16 mouse cellular contexts compared by ENCODE assay signal in the genomic region with DNA sequence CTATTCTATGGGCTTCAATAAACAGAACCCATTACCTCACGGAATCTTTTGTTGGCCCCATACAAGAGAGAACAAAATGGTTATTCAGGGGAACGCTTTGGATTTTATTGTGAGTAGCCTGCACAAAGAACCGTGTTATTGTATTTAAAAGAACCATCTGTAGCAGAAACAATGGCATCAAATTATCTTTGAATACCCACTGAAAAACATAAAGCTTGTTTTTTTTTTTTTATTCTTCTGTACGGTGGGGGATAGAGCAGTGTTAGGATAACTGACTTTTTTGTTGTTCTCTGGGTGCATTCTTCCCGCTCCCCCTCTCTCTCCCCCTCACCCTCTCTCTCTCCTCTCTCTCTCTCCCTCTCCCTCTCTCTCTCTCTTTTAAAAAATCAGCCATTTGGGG. TPM values are rescaled to one million over a fixed set of nuclear protein-coding genes. Genes with fewer than 3 reads are reported as not detected.
DNase-seq lines count a peak whose midpoint lies in the region; ATAC-seq and TF ChIP-seq lines count a peak whose summit lies in the region.
"Had no signal": no experiment of that assay in that cellular context is flagged by ENCODE, and none has a peak within 500 bp of the region (broad histone marks: within the 10 kb centered on the region; RNA-seq: fewer than 3 reads in every experiment).

No protein-coding gene starts in this region.

- intact Hi-C loops in left cerebral cortex, adult 2 months (cut with DNase I): loop anchor here (2.0 to 5.0 kb wide), 4 partner anchors 66 to 681 kb away; no protein-coding TSS in a partner anchor

- peaks cover 19% of the 10 kb centered on the region for H3K4me1 ChIP-seq in forebrain, embryonic 14.5 days (ENCODE audit: control insufficient read depth, insufficient read depth, low read length)
- H3K4me1 ChIP-seq in midbrain, embryonic 10.5 days: peaks cover 63% of the 10 kb centered on the region
- peaks cover 36% of the 10 kb centered on the region for H3K4me1 ChIP-seq in olfactory bulb, adult 2 months (ENCODE audit: control insufficient read depth, insufficient read depth, low read length)
- H3K4me1 ChIP-seq in intestine, postnatal 0 days (replicated peaks; ENCODE audit: control insufficient read depth, insufficient read depth, low read length): no peaks in the 10 kb centered on the region

- peak overlapping the region; percentile 88 for H3K4me2 ChIP-seq in forebrain, embryonic 14.5 days (ENCODE audit: low read length)
- no peak overlapping the region for H3K4me2 ChIP-seq in intestine, postnatal 0 days (replicated peaks; ENCODE audit: low read depth)
- H3K4me2 ChIP-seq: kidney, embryonic 15.5 days; limb, embryonic 12.5 days had no signal

- no peak for TF ChIP-seq CTCF in left cerebral cortex, adult 2 months (IDR thresholded peaks at IDR 0.05)
- TF ChIP-seq CTCF in olfactory bulb, adult 2 months (IDR thresholded peaks at IDR 0.05; ENCODE audit: insufficient read depth, low read depth, low read length): no peak
- no peak for TF ChIP-seq CTCF in intestine, postnatal 0 days (IDR thresholded peaks at IDR 0.05; ENCODE audit: low read depth)

- WGBS in forebrain, embryonic 14.5 days: 4% methylated on average over 5 of the region's 5 CpGs
- WGBS in midbrain, embryonic 10.5 days: 11% methylated on average over 5 of the region's 5 CpGs
- WGBS in olfactory bulb, adult 2 months: 21% methylated on average over 5 of the region's 5 CpGs
- WGBS in intestine, postnatal 0 days: 38% methylated on average over 5 of the region's 5 CpGs

- ATAC-seq in forebrain, embryonic 14.5 days: no peak
- ATAC-seq in monocyte, adult 5-6 weeks (replicated peaks; ENCODE audit: insufficient number of reproducible peaks, low FRiP score, low TSS enrichment, poor library complexity, severe bottlenecking): no peak
- no peak for ATAC-seq in intestine, postnatal 0 days
- ATAC-seq: activated CD4-positive, CD25-positive, alpha-beta regulatory T cell, adult 4 months had no signal

- H3K9me3 ChIP-seq in forebrain, embryonic 14.5 days (replicated peaks; ENCODE audit: control insufficient read depth, low read length): no peaks in the 10 kb centered on the region
- H3K9me3 ChIP-seq in midbrain, embryonic 10.5 days (replicated peaks): no peaks in the 10 kb centered on the region
- no peaks in the 10 kb centered on the region for H3K9me3 ChIP-seq in intestine, postnatal 0 days (ENCODE audit: control insufficient read depth)
- H3K9me3 ChIP-seq: kidney, embryonic 15.5 days; limb, embryonic 12.5 days had no signal

- no peaks in the 10 kb centered on the region for H3K36me3 ChIP-seq in forebrain, embryonic 14.5 days (ENCODE audit: control insufficient read depth, insufficient read depth, low read length)
- H3K36me3 ChIP-seq in midbrain, embryonic 10.5 days: no peaks in the 10 kb centered on the region
- no peaks in the 10 kb centered on the region for H3K36me3 ChIP-seq in intestine, postnatal 0 days (ENCODE audit: control insufficient read depth, insufficient read depth)
- H3K36me3 ChIP-seq: kidney, embryonic 15.5 days; limb, embryonic 12.5 days had no signal

- no peaks in the 10 kb centered on the region for H3K27me3 ChIP-seq in forebrain, embryonic 14.5 days (replicated peaks; ENCODE audit: control insufficient read depth, insufficient read depth, low read length)
- peaks cover 68% of the 10 kb centered on the region for H3K27me3 ChIP-seq in midbrain, embryonic 10.5 days (ENCODE audit: low read depth, poor library complexity, severe bottlenecking)
- H3K27me3 ChIP-seq in intestine, postnatal 0 days (replicated peaks; ENCODE audit: control insufficient read depth, insufficient read depth, low read length): peaks cover 58% of the 10 kb centered on the region

- no peak for DNase-seq in left cerebral cortex, adult 2 months (ENCODE audit: extremely low spot score in 1 of 2, low spot score in 2 of 2)
- no peak for DNase-seq in left cerebral cortex, adult 11 months (ENCODE audit: low spot score)
- peak; percentile 70 for DNase-seq in forebrain, embryonic 14.5 days (ENCODE audit: low spot score)
- no peak for DNase-seq in midbrain, embryonic 10.5 days (ENCODE audit: low spot score)
- DNase-seq in urinary bladder, adult 2 months (ENCODE audit: low spot score): no peak
- DNase-seq: lung, adult 18-20 months had no signal

- H3K9ac ChIP-seq in forebrain, embryonic 14.5 days (ENCODE audit: low read length): peak overlapping the region; percentile 89
- no peak overlapping the region for H3K9ac ChIP-seq in intestine, postnatal 0 days (ENCODE audit: low read depth, low read length)
- H3K9ac ChIP-seq: kidney, embryonic 15.5 days; limb, embryonic 12.5 days had no signal

- no peak for TF ChIP-seq POLR2A in olfactory bulb, adult 2 months (IDR thresholded peaks at IDR 0.05; ENCODE audit: insufficient read depth, low read depth, low read length)

- peak overlapping the region; percentile 84; the same call in 1 of the 2 replicates for H3K27ac ChIP-seq in left cerebral cortex, adult 2 months
- peak overlapping the region; percentile 94 for H3K27ac ChIP-seq in forebrain, embryonic 14.5 days (ENCODE audit: low read depth, low read length)
- H3K27ac ChIP-seq in midbrain, embryonic 10.5 days (replicated peaks): peak overlapping the region; percentile 93
- H3K27ac ChIP-seq in olfactory bulb, adult 2 months (ENCODE audit: insufficient read depth, low read depth, low read length): peak overlapping the region; percentile 94
- H3K27ac ChIP-seq in intestine, postnatal 0 days (ENCODE audit: low read depth, low read length): no peak overlapping the region
- H3K27ac ChIP-seq: kidney, embryonic 15.5 days; limb, embryonic 12.5 days had no signal

- peak overlapping the region; percentile 38 for H3K4me3 ChIP-seq in left cerebral cortex, adult 2 months
- H3K4me3 ChIP-seq in forebrain, embryonic 14.5 days (ENCODE audit: low read depth, low read length): peak overlapping the region; percentile 37
- peak overlapping the region; percentile 61 for H3K4me3 ChIP-seq in midbrain, embryonic 10.5 days
- H3K4me3 ChIP-seq in olfactory bulb, adult 2 months (ENCODE audit: insufficient read depth, low read depth, low read length): peak overlapping the region; percentile 54
- H3K4me3 ChIP-seq in intestine, postnatal 0 days (ENCODE audit: low read depth, low read length): no peak overlapping the region
- H3K4me3 ChIP-seq: kidney, embryonic 15.5 days; limb, embryonic 12.5 days; megakaryocyte, embryonic 14.5 days had no signal

RNA-seq across cellular contexts. Expression of gene Sox2, which starts 12.3 kb away (rescaled TPM):
- total RNA-seq in left cerebral cortex, adult 2 months (2021): 10 to 100 TPM; 37.8 to 38.2 TPM
- polyA plus RNA-seq in forebrain, embryonic 14.5 days (2014; fragmentation: Nextera tagmentation; extraction: Ambion mirVana): 26.6 and 32.0 TPM in 2 replicates
- 28.8 and 31.9 TPM in 2 replicates for polyA plus RNA-seq in midbrain, embryonic 10.5 days (2016; fragmentation: Nextera tagmentation; extraction: Ambion mirVana)
- not detected in 2 replicates for polyA plus RNA-seq in olfactory bulb, adult 2 months (2012; ENCODE audit: insufficient read depth, insufficient read length, low replicate concordance, missing spikeins)
- 1.4 and 1.9 TPM in 2 replicates for polyA plus RNA-seq in urinary bladder, adult 2 months (2012; rRNA removed)
- total RNA-seq in monocyte, adult 5-6 weeks (2017): not detected in 3 replicates
- 0.25 and 0.33 TPM in 2 replicates for polyA plus RNA-seq in intestine, postnatal 0 days (2015; fragmentation: Nextera tagmentation; extraction: Ambion mirVana)
- total RNA-seq: hematopoietic stem cell, adult 5-6 weeks; MEL had no signal
- polyA plus RNA-seq: activated CD4-positive, CD25-positive, alpha-beta regulatory T cell, adult 4 months; gonadal fat pad, adult 2 months had no signal
